Mouse (Mus musculus) layer of hippocampus, adult 9-10 months (tissue): Measurements from ENCODE around the gene Magi1.

ENCODE experiments used
- DNase-seq: peaks from one replicate; pipeline ENCODE4 v3.0.0; 2022; ENCODE audit warnings: low spot score

Gene Magi1

GRCm38 (mm10) chr6:94200910-94201309, 82.8 kb downstream of the Magi1 start:
- DNase-seq: no peak

GRCm38 (mm10) chr6:94199696-94200095, 84.0 kb downstream of the Magi1 start:
- no peak for DNase-seq

- no peak for DNase-seq
These were observed 85.9 kb downstream of the Magi1 start for GRCm38 (mm10) chr6:94197831-94198230.

- no peak for DNase-seq
These were observed 88.3 kb downstream of the Magi1 start for GRCm38 (mm10) chr6:94195303-94195911.

GRCm38 (mm10) chr6:94190830-94191229, 92.9 kb downstream of the Magi1 start:
- DNase-seq: no peak

- DNase-seq: no peak
These were observed 94.3 kb downstream of the Magi1 start for GRCm38 (mm10) chr6:94189379-94189778.

- no peak for DNase-seq
These were observed 96.9 kb downstream of the Magi1 start for GRCm38 (mm10) chr6:94186628-94187319.

- DNase-seq: no peak
These were observed 99.4 kb downstream of the Magi1 start for GRCm38 (mm10) chr6:94184268-94184667.

- DNase-seq: no peak
These were observed 100.3 kb downstream of the Magi1 start for GRCm38 (mm10) chr6:94183354-94183851.

- no peak for DNase-seq
These were observed 102.0 kb downstream of the Magi1 start for GRCm38 (mm10) chr6:94181673-94182255.

- no peak for DNase-seq
These were observed 103.2 kb downstream of the Magi1 start for GRCm38 (mm10) chr6:94180331-94181150.

GRCm38 (mm10) chr6:94177559-94177958, 106.2 kb downstream of the Magi1 start:
- DNase-seq: no peak

GRCm38 (mm10) chr6:94176705-94177104, 107.0 kb downstream of the Magi1 start:
- DNase-seq: no peak

- DNase-seq: no peak
These were observed 112.5 kb downstream of the Magi1 start for GRCm38 (mm10) chr6:94171250-94171649.

GRCm38 (mm10) chr6:94169581-94170194, 114.0 kb downstream of the Magi1 start:
- DNase-seq: no peak

- DNase-seq: no peak
These were observed 117.8 kb downstream of the Magi1 start for GRCm38 (mm10) chr6:94165951-94166350.

GRCm38 (mm10) chr6:94164753-94165536, 118.8 kb downstream of the Magi1 start:
- no peak for DNase-seq

GRCm38 (mm10) chr6:94163325-94163995, 120.3 kb downstream of the Magi1 start:
- no peak for DNase-seq

- no peak for DNase-seq
These were observed 120.8 kb downstream of the Magi1 start for GRCm38 (mm10) chr6:94162918-94163317.

GRCm38 (mm10) chr6:94159256-94159655, 124.5 kb downstream of the Magi1 start:
- no peak for DNase-seq
